Mouse (Mus musculus): ENCODE measurements around the gene Fabp7. TPM values are rescaled to one million over a fixed set of nuclear protein-coding genes. Genes with fewer than 3 reads are reported as not detected.

Gene Fabp7
- polyA plus RNA-seq, 1 experiment from 2014 or later, result 12.9 TPM

DNA sequence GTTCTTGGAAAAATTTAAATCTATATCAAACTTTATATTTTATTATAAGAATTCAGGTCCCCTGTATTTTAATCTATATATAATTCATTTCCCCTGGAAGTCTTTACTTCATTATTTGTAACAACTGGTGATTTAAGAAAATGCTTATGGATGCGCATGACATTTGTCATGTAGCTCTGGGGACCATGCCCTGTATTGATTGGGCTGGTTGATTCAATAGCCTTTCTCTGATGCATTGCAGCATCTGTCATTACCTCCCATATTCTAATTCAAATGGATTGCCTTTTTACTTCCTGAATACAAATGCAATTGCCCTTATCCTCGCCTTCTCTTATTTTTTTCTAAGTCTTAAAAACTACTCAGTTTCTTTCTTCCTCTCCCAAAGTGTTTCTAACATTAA, 29.6 kb downstream of the Fabp7 start:
- Histone ChIP-seq H3K36me3 (ENCODE audit: insufficient read depth, low read length) (no peaks in the 10 kb centered on the region), H3K4me1 (ENCODE audit: insufficient read depth, low read depth, low read length) (no peaks in the 10 kb centered on the region), H3K9ac (replicated peaks; ENCODE audit: low read depth) (no peak overlapping the region), H3K27me3 (replicated peaks; ENCODE audit: insufficient read depth, low read length) (no peaks in the 10 kb centered on the region), H3K27ac (ENCODE audit: low read length) (no peak overlapping the region), H3K9me3 (ENCODE audit: low read length) (no peaks in the 10 kb centered on the region), H3K4me3 (ENCODE audit: low read depth, low read length) (no peak overlapping the region), H3K4me2 (replicated peaks; ENCODE audit: low read depth, low read length) (no peak overlapping the region)
- WGBS, result 86% methylated on average over 2 of the region's 2 CpGs
- no peak for ATAC-seq
- DNase-seq (ENCODE audit: low spot score), result no peak
- TF ChIP-seq EP300 (IDR thresholded peaks at IDR 0.05) (no peak), CTCF (IDR thresholded peaks at IDR 0.05) (no peak)

- WGBS, result 74% methylated on average over 6 of the region's 6 CpGs
- Histone ChIP-seq H3K4me2 (replicated peaks; ENCODE audit: low read depth, low read length) (no peak overlapping the region), H3K9ac (replicated peaks; ENCODE audit: low read depth) (no peak overlapping the region), H3K4me3 (ENCODE audit: low read depth, low read length) (no peak overlapping the region), H3K27me3 (replicated peaks; ENCODE audit: insufficient read depth, low read length) (no peaks in the 10 kb centered on the region), H3K36me3 (ENCODE audit: insufficient read depth, low read length) (no peaks in the 10 kb centered on the region), H3K4me1 (ENCODE audit: insufficient read depth, low read depth, low read length) (no peaks in the 10 kb centered on the region), H3K9me3 (ENCODE audit: low read length) (no peaks in the 10 kb centered on the region), H3K27ac (ENCODE audit: low read length) (no peak overlapping the region)
- no peak for TF ChIP-seq EP300 (IDR thresholded peaks at IDR 0.05)
- no peak for TF ChIP-seq CTCF (IDR thresholded peaks at IDR 0.05)
- ATAC-seq (no peak), DNase-seq (ENCODE audit: low spot score) (no peak)
Observed at GRCm38 (mm10) chr10:57815869-57816268, 31.2 kb downstream of the Fabp7 start.

GRCm38 (mm10) chr10:57819209-57819608, 34.5 kb downstream of the Fabp7 start:
- ATAC-seq (no peak), DNase-seq (ENCODE audit: low spot score) (no peak)
- Histone ChIP-seq H3K9ac (replicated peaks; ENCODE audit: low read depth) (no peak overlapping the region), H3K36me3 (ENCODE audit: insufficient read depth, low read length) (no peaks in the 10 kb centered on the region), H3K4me2 (replicated peaks; ENCODE audit: low read depth, low read length) (no peak overlapping the region), H3K27ac (ENCODE audit: low read length) (no peak overlapping the region), H3K4me3 (ENCODE audit: low read depth, low read length) (no peak overlapping the region), H3K27me3 (replicated peaks; ENCODE audit: insufficient read depth, low read length) (no peaks in the 10 kb centered on the region), H3K9me3 (ENCODE audit: low read length) (no peaks in the 10 kb centered on the region), H3K4me1 (ENCODE audit: insufficient read depth, low read depth, low read length) (no peaks in the 10 kb centered on the region)
- WGBS, result 87% methylated on average over 2 of the region's 2 CpGs
- TF ChIP-seq EP300 (IDR thresholded peaks at IDR 0.05), result no peak
- no peak for TF ChIP-seq CTCF (IDR thresholded peaks at IDR 0.05)

DNA sequence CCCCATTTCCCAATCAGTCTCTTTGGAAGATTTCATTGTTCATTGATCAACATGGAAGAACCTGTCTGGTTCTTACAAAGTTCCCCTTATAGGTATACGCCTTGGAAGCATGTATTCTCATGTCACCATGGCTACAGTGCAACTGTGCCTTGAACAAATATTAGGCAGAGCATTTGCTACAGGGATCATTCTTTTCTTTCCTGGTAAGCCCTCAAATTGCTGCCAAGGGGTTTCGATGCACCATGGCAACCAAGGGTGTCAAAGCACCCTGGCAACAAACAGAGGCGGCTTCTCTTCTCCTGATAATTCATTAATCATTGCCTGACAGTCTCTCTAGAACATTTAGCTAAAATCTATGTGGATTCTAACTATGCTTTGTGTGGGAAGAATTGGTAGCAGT, 37.8 kb downstream of the Fabp7 start:
- H3K4me3 ChIP-seq (ENCODE audit: low read depth, low read length), result no peak overlapping the region
- ATAC-seq (no peak), DNase-seq (ENCODE audit: low spot score) (no peak)
- no peak overlapping the region for H3K27ac ChIP-seq (ENCODE audit: low read length)
- H3K4me2 ChIP-seq (replicated peaks; ENCODE audit: low read depth, low read length), result no peak overlapping the region
- no peaks in the 10 kb centered on the region for H3K9me3 ChIP-seq (ENCODE audit: low read length)
- no peaks in the 10 kb centered on the region for H3K27me3 ChIP-seq (replicated peaks; ENCODE audit: insufficient read depth, low read length)
- WGBS, result 25% methylated on average over 3 of the region's 3 CpGs
- no peaks in the 10 kb centered on the region for H3K4me1 ChIP-seq (ENCODE audit: insufficient read depth, low read depth, low read length)
- H3K36me3 ChIP-seq (ENCODE audit: insufficient read depth, low read length), result no peaks in the 10 kb centered on the region
- no peak for TF ChIP-seq CTCF (IDR thresholded peaks at IDR 0.05)
- TF ChIP-seq EP300 (IDR thresholded peaks at IDR 0.05), result no peak
- H3K9ac ChIP-seq (replicated peaks; ENCODE audit: low read depth), result no peak overlapping the region

- no peaks in the 10 kb centered on the region for H3K27me3 ChIP-seq (replicated peaks; ENCODE audit: insufficient read depth, low read length)
- no peaks in the 10 kb centered on the region for H3K4me1 ChIP-seq (ENCODE audit: insufficient read depth, low read depth, low read length)
- H3K4me3 ChIP-seq (ENCODE audit: low read depth, low read length), result no peak overlapping the region
- DNase-seq (ENCODE audit: low spot score) (no peak), ATAC-seq (no peak)
- H3K9ac ChIP-seq (replicated peaks; ENCODE audit: low read depth), result no peak overlapping the region
- H3K4me2 ChIP-seq (replicated peaks; ENCODE audit: low read depth, low read length), result no peak overlapping the region
- no peaks in the 10 kb centered on the region for H3K36me3 ChIP-seq (ENCODE audit: insufficient read depth, low read length)
- TF ChIP-seq EP300 (IDR thresholded peaks at IDR 0.05), result no peak
- TF ChIP-seq CTCF (IDR thresholded peaks at IDR 0.05), result no peak
- no peak overlapping the region for H3K27ac ChIP-seq (ENCODE audit: low read length)
- WGBS, result 67% methylated on average over 5 of the region's 5 CpGs
- H3K9me3 ChIP-seq (ENCODE audit: low read length), result no peaks in the 10 kb centered on the region
Observed at GRCm38 (mm10) chr10:57828649-57829048, 44.0 kb downstream of the Fabp7 start.

- TF ChIP-seq CTCF (IDR thresholded peaks at IDR 0.05), result no peak
- TF ChIP-seq EP300 (IDR thresholded peaks at IDR 0.05), result no peak
- H3K4me2 ChIP-seq (replicated peaks; ENCODE audit: low read depth, low read length), result no peak overlapping the region
- no peaks in the 10 kb centered on the region for H3K27me3 ChIP-seq (replicated peaks; ENCODE audit: insufficient read depth, low read length)
- ATAC-seq (no peak), DNase-seq (ENCODE audit: low spot score) (no peak)
- H3K4me1 ChIP-seq (ENCODE audit: insufficient read depth, low read depth, low read length), result no peaks in the 10 kb centered on the region
- H3K9ac ChIP-seq (replicated peaks; ENCODE audit: low read depth), result no peak overlapping the region
- H3K9me3 ChIP-seq (ENCODE audit: low read length), result no peaks in the 10 kb centered on the region
- H3K4me3 ChIP-seq (ENCODE audit: low read depth, low read length), result no peak overlapping the region
- WGBS, result 85% methylated on average over 3 of the region's 3 CpGs
- no peaks in the 10 kb centered on the region for H3K36me3 ChIP-seq (ENCODE audit: insufficient read depth, low read length)
- no peak overlapping the region for H3K27ac ChIP-seq (ENCODE audit: low read length)
Observed at GRCm38 (mm10) chr10:57829621-57830020, 44.9 kb downstream of the Fabp7 start.

GRCm38 (mm10) chr10:57835094-57835493, 50.4 kb downstream of the Fabp7 start:
- no peaks in the 10 kb centered on the region for H3K9me3 ChIP-seq (ENCODE audit: low read length)
- H3K9ac ChIP-seq (replicated peaks; ENCODE audit: low read depth), result no peak overlapping the region
- H3K27me3 ChIP-seq (replicated peaks; ENCODE audit: insufficient read depth, low read length), result no peaks in the 10 kb centered on the region
- H3K27ac ChIP-seq (ENCODE audit: low read length), result no peak overlapping the region
- no peak for ATAC-seq
- WGBS, result 87% methylated on average over 1 of the region's 1 CpGs
- DNase-seq (ENCODE audit: low spot score), result no peak
- no peak overlapping the region for H3K4me2 ChIP-seq (replicated peaks; ENCODE audit: low read depth, low read length)
- H3K36me3 ChIP-seq (ENCODE audit: insufficient read depth, low read length), result no peaks in the 10 kb centered on the region
- no peaks in the 10 kb centered on the region for H3K4me1 ChIP-seq (ENCODE audit: insufficient read depth, low read depth, low read length)
- TF ChIP-seq EP300 (IDR thresholded peaks at IDR 0.05) (no peak), CTCF (IDR thresholded peaks at IDR 0.05) (no peak)
- H3K4me3 ChIP-seq (ENCODE audit: low read depth, low read length), result no peak overlapping the region

Data from lung, postnatal 0 days (tissue).